Mouse (Mus musculus) cerebellum, postnatal 10 days (tissue): ENCODE measurements around the gene Pakap.
A peak's percentile ranks its signal among the peaks of the same experiment; 100 is the strongest.

Experiments
- DNase-seq, 2 experiments: peaks; one replicate each; pipeline ENCODE4 v3.0.0; 2021; ENCODE audit warnings: mixed read lengths in 2 of 2

Pakap gene

GRCm38 (mm10) chr4:57771558-57772219 lies 203.7 kb downstream of the Pakap start:
- no peak for DNase-seq

- DNase-seq = no peak
Measured at GRCm38 (mm10) chr4:57772851-57773510, 205.0 kb downstream of the Pakap start.

- DNase-seq = no peak
Measured at GRCm38 (mm10) chr4:57774517-57774916, 206.5 kb downstream of the Pakap start.

- DNase-seq = no peak
Measured at GRCm38 (mm10) chr4:57775582-57775981, 207.6 kb downstream of the Pakap start.

DNA sequence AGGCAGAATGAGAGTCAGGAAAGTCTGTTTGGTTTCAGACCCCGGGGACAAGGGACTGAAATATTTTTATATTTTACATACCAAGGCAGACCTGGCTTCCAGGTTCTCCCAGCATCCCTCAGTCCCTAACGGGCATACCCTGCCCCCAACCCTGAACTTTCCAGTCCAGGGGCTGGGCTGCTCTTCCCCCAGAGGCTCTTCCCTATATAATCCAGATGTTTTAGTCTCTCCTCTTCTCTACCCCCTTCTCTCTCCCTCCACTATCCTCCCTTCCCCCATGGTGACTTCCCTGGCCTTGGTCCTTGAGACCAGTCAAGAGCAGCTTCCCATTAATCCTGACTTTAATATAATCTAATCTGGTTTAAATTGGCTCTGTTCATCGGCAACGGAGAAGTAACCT lies 212.4 kb downstream of the Pakap start:
- DNase-seq = no peak

- DNase-seq = peak; percentile 62 to 72
Measured at GRCm38 (mm10) chr4:57780833-57781641, 213.1 kb downstream of the Pakap start.

GRCm38 (mm10) chr4:57781994-57782393 lies 214.0 kb downstream of the Pakap start:
- peak; percentile 66 to 76 for DNase-seq

DNA sequence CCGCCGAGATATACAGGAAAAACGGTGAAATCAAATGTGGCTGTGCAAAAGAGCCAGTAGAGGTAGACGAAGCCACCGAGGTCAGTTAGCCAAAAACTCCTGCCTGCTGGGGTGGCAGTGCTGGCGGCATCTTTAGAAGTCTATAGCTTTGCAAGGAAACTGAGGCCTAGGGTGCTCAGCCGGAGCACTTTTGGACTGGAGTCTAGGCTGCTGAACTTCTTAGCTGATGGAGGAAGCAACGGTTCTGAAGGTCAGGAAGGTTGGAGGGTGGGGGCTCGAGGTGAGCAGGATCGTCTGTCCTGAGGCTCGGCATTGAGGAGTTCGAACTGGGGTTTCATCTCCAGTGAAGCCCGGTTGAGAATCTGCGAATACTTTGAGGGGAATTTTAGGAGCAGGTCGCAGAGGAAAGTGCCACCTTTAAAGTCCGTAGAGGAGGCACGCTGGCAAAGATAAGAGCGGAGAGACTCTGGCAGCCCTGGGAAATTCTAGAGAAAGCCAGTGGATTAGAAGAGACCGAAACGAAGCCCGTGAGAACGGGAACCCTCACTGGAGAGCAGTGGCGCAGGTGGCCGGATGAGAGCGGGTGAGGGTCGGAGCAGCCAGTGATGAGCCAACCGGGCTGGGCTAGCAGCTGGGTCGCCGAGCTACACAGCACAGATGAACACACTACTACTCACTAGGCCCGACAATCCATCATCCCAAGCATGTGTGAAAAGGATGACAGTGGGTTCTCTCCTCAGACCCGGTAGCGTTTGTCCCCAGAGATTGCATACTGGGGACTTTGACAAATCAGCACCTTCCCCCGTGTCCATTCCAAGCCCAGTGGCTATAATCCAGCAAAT lies 214.8 kb downstream of the Pakap start:
- peak; percentile 48 to 57 for DNase-seq

DNA sequence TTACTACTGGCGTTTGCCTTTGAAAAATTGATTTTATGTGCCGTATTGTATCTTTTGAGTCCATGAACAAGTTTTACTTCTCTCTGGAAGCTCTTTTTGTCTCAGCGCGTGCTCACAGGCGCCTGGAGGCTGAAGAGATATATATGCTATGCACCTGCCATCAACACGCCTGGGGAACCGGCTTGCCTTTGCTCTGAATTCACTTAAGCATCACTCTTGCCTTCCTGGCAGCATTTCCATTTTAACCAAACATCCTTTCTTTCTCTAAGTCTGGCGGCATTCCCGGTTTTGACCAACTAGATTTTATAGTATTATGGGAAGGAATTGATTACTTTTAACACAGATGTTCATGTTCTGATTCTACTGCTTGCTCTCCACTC lies 215.4 kb downstream of the Pakap start:
- DNase-seq = peak in 1 of 2 experiments; percentile 16

GRCm38 (mm10) chr4:57783853-57784600 lies 216.0 kb downstream of the Pakap start:
- DNase-seq = peak; percentile 12 to 13

DNA sequence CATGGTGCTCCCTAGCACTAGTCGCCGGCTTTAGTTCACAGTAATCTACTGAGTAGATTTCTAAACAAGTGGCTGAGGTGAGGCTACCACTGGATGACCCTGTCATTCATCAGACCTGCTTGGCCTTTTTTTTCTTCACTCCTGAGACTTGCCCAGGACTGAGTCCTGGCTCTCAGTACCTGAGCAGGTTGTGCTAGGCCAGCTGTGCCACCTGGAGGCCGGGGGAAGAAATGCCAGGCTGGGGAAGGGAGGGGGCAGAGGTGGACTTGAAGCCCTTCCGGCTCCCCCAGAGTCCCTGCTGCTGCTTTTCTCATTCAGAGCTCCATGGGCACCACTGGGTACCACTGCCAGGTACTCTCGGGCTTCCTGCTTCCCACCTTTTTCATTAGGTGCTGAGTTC lies 220.7 kb downstream of the Pakap start:
- peak in 1 of 2 experiments; percentile 24 for DNase-seq

DNA sequence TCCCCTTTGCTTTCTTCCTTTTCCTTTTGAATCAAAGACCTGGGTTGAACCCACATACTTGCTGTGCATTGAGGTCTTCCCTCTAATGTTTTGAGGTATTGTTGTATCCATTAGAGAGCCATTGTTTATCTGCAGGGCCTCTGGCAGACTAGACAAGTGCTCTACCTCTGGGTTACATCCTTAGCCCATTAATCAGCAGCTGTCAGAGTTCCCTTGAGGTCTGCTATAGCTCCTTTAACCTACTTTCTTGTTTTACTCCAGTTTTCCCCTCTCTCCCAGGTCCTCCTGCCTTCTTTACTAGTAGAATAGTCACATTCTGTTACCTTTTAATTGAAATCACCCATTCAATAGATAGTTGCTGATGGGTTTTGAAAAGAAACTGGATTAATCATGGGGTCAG lies 221.1 kb downstream of the Pakap start:
- DNase-seq = no peak

DNA sequence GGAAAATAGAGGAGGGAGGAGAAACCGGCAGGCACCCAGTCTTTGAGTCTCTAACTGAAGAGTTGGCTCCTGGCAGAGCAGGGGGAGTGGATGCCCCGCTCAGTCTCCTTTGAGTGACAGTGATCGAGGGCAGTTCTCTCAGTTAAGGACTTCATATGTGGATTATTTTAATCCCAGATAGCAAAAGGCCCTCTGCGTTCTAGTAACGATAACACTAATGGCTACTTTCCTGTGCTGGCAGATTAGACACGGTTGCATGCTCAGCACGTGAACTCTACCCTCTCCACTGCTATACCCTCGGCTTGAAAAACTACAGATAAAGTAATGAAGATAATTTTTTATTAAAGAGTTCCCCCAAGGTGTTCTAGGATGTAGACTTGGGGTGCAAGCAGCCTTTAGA lies 226.0 kb downstream of the Pakap start:
- no peak for DNase-seq

GRCm38 (mm10) chr4:57794547-57794946 lies 226.6 kb downstream of the Pakap start:
- no peak for DNase-seq

DNA sequence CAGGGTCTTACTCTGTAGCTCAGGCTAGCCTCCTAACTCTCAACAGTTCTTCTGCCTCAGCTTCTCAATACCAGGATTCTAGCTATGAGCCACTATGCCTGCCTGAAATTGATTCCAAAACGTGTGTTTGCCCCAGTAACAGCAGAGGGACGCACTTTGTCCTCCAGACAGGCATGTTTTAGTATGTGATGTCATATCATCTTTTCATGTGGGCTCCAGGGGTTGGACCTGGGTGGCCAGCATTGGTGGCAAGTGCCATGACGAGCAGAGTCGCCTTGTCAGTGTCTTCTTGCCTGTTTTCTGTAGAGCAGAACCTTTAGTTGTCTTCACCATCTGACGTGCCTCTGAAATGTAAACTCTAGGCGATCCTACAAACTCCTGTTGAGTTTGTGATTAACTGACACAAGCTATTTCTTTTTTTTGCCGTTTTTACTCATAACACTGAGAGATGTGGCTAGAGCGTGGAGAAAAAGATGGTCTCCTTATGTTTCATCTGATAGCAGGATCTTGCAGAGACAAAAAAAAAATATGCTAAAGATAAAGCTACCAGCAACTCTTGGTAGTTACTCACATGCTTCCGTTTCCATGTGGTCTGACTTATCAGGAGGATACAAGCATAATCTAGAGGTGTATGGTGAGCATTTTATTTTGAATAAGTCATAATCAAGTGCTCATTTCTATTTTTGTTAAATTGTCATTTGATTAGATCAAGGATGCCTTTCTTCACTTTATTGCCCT lies 229.7 kb downstream of the Pakap start:
- no peak for DNase-seq

DNA sequence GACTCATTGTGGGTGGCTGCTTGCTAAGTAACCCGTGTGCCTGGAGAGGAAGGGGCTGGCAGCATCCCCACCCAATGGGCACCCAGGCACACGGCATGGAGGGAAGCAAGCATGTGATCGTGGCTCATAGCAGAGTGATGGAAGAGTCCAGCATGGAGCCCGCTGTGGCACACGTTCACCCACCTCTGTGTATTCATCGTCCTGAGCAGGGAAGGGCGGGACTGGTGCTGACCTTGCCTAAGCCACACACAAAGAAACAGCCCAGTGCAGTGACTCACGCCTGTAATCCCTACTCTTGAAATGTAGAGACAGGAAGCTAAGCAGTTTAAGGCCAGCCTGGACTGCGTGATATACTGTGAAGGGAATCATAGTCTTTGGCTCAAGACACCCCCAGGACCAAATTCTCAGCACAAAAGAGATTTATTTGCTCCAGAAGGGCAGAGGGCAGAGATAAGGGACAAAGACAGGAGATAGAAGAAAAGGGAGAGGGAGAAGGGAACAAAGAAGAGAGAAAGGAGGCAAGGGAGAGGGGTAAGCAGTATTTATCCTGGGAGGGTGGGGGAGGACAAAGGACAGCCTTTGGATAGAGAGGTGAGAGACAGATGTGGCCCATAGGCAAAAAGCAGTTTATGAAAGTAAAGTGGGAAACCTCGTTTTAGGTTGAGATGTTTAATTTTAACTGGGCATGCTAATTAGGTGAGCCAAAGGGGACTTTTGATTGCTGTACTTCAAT lies 230.5 kb downstream of the Pakap start:
- no peak for DNase-seq

- no peak for DNase-seq
Measured at GRCm38 (mm10) chr4:57799297-57799696, 231.3 kb downstream of the Pakap start.

DNA sequence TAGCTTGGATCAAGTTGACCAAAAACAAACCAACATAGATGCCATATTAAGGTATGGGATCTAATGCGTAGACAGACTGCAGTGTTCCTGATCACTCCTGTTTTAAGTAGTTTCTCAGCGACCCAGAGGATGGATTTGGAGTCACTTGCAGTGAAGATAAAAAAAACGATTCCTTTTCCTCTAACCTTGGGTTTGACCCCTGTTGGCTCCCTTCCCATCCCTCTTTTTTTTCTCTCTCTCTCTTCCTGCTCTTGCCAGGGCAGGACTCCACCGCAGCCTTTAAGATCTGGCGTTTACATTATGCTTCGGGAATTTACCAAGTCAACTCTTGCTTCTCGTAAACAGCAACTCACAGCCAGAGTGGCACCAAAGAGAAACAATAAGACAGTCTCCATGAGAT lies 233.3 kb downstream of the Pakap start:
- no peak for DNase-seq

GRCm38 (mm10) chr4:57801986-57802385 lies 234.0 kb downstream of the Pakap start:
- DNase-seq = no peak

DNA sequence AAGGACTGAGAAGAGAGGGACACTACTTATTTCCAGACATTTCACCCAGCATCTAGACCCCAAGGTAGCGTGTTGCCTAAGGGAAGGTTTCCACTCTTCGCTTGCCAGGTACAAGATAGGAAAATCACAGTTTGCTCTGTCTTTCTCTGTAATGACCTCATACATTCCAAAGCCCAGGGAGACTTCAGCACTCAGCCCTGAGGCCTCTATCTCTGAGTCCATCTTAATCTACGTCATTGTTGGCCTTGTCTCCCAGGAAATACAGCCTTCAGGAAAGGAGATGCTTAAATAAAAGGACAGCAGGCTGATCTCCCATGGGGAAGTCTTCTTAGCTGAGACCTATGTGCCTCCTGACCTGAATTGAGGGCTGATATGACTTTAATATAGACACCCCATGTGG lies 234.4 kb downstream of the Pakap start:
- DNase-seq = no peak

DNA sequence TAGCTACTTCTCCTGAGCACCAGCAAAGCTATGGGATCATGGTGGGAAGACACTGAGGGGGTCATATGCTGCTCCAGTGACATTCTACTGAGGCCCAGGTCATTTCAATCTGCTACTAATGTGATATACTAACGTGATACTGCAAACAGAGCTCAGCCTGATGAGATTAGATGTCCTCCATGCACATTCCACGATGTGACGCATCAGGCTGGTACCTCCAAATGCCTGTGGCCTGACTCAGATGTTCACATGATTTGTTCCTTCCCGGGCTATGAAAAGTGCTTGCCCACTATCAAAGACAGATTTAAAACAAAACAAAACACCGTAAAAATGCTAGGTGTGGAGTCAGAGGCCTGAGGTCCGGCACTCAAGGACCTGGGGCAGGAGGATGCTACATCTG lies 236.9 kb downstream of the Pakap start:
- no peak for DNase-seq
